Comparison of ENCODE assay signal across 8 mouse cellular contexts in genomic region chr12:59066448-59067077, GRCm38 (mm10). TPM values are rescaled to one million over a fixed set of nuclear protein-coding genes. Genes with fewer than 3 reads are reported as not detected.
A peak's percentile ranks its signal among the peaks of the same experiment; 100 is the strongest.
DNase-seq lines count a peak whose midpoint lies in the region; ATAC-seq and TF ChIP-seq lines count a peak whose summit lies in the region.

Gene Pnn, plus strand, starts transcription at chr12:59066884.

- TF ChIP-seq POLR2A in ES-Bruce4 (IDR thresholded peaks at IDR 0.05; ENCODE audit: insufficient read depth, low read length) = peak; percentile 61

- TF ChIP-seq CTCF in ES-Bruce4 (IDR thresholded peaks at IDR 0.05; ENCODE audit: low read depth, low read length) = no peak
- peak; percentile 31 for TF ChIP-seq CTCF in liver, postnatal 0 days (IDR thresholded peaks at IDR 0.05; ENCODE audit: low read depth)

- H3K4me2 ChIP-seq in forebrain, embryonic 13.5 days = peak within 1 kb of the TSS; percentile 71
- H3K4me2 ChIP-seq in liver, postnatal 0 days (ENCODE audit: low read depth, low read length) = peak within 1 kb of the TSS; percentile 75
- peak within 1 kb of the TSS; percentile 81 for H3K4me2 ChIP-seq in neural tube, embryonic 14.5 days (ENCODE audit: low read depth, low read length)

- ATAC-seq in cerebellum, adult (ENCODE audit: insufficient number of reproducible peaks, low FRiP score, low TSS enrichment) = peak; percentile 99
- peak; percentile 100 for ATAC-seq in forebrain, embryonic 13.5 days
- ATAC-seq in liver, postnatal 0 days = peak; percentile 99
- ATAC-seq in neural tube, embryonic 14.5 days (ENCODE audit: low read depth) = peak; percentile 99

- peak; percentile 97 to 98 for DNase-seq in heart, postnatal 10 days
- peak; percentile 97 for DNase-seq in large intestine, adult 2 months (ENCODE audit: low read depth, low spot score)
- DNase-seq in liver, postnatal 0 days = peak; percentile 96
- DNase-seq in testis, postnatal 10 days (ENCODE audit: low spot score) = peak; percentile 95

- under 1% methylated on average over 43 of the region's 43 CpGs for WGBS in forebrain, embryonic 13.5 days
- under 1% methylated on average over 43 of the region's 43 CpGs for WGBS in large intestine, adult 2 months
- under 1% methylated on average over 43 of the region's 43 CpGs for WGBS in liver, postnatal 0 days (ENCODE audit: insufficient replicate concordance)
- under 1% methylated on average over 43 of the region's 43 CpGs for WGBS in neural tube, embryonic 14.5 days

- H3K27ac ChIP-seq in ES-Bruce4 (ENCODE audit: insufficient read depth, low read length) = peak within 1 kb of the TSS; percentile 84
- peak within 1 kb of the TSS; percentile 88 for H3K27ac ChIP-seq in forebrain, embryonic 13.5 days
- peak within 1 kb of the TSS; percentile 88 for H3K27ac ChIP-seq in liver, postnatal 0 days (ENCODE audit: low read depth)
- peak within 1 kb of the TSS; percentile 88 for H3K27ac ChIP-seq in neural tube, embryonic 14.5 days (ENCODE audit: low read depth, low read length)

- H3K9me3 ChIP-seq in ES-Bruce4 (replicated peaks; ENCODE audit: control insufficient read depth, insufficient read depth, low read length, poor library complexity, severe bottlenecking) = no peaks in the 10 kb centered on the region
- H3K9me3 ChIP-seq in forebrain, embryonic 13.5 days (replicated peaks) = no peaks in the 10 kb centered on the region
- no peaks in the 10 kb centered on the region for H3K9me3 ChIP-seq in liver, postnatal 0 days (ENCODE audit: low read length)
- H3K9me3 ChIP-seq in neural tube, embryonic 14.5 days (ENCODE audit: control insufficient read depth, low read length) = no peaks in the 10 kb centered on the region

- H3K27me3 ChIP-seq in ES-Bruce4 (ENCODE audit: control insufficient read depth, insufficient read depth, low read length, poor library complexity, severe bottlenecking) = no peaks in the 10 kb centered on the region
- no peaks in the 10 kb centered on the region for H3K27me3 ChIP-seq in forebrain, embryonic 13.5 days
- no peaks in the 10 kb centered on the region for H3K27me3 ChIP-seq in liver, postnatal 0 days (ENCODE audit: insufficient read depth, low read length)
- H3K27me3 ChIP-seq in neural tube, embryonic 14.5 days (ENCODE audit: control insufficient read depth, insufficient read depth, low read length) = no peaks in the 10 kb centered on the region

- H3K4me1 ChIP-seq in ES-Bruce4 (ENCODE audit: control insufficient read depth, insufficient read depth, low read length) = no peaks in the 10 kb centered on the region
- peaks cover 13% of the 10 kb centered on the region for H3K4me1 ChIP-seq in forebrain, embryonic 13.5 days
- H3K4me1 ChIP-seq in liver, postnatal 0 days (ENCODE audit: insufficient read depth) = peaks cover 5% of the 10 kb centered on the region
- peaks cover 4% of the 10 kb centered on the region; the same call in 1 of the 2 replicates for H3K4me1 ChIP-seq in neural tube, embryonic 14.5 days (ENCODE audit: control insufficient read depth, insufficient read depth, low read length)

- H3K4me3 ChIP-seq in ES-Bruce4 (ENCODE audit: low read depth, low read length) = peak within 1 kb of the TSS; percentile 90
- peak within 1 kb of the TSS; percentile 92 for H3K4me3 ChIP-seq in forebrain, embryonic 13.5 days
- H3K4me3 ChIP-seq in liver, postnatal 0 days (ENCODE audit: low read depth, low read length) = peak within 1 kb of the TSS; percentile 92
- H3K4me3 ChIP-seq in neural tube, embryonic 14.5 days (ENCODE audit: low read depth, low read length) = peak within 1 kb of the TSS; percentile 97

- TF ChIP-seq EP300 in ES-Bruce4 (IDR thresholded peaks at IDR 0.05; ENCODE audit: insufficient read depth, low read depth, low read length) = no peak
- TF ChIP-seq EP300 in liver, postnatal 0 days (IDR thresholded peaks at IDR 0.05; ENCODE audit: low read depth) = no peak

- intact Hi-C loops in heart, postnatal 10 days (cut with DNase I) = loop anchor here (2.0 to 5.0 kb wide), 3 partner anchors 54 to 151 kb away; partner anchors contain the start of genes Fbxo33, Gemin2 and Sec23a

- peaks cover 34% of the 10 kb centered on the region for H3K36me3 ChIP-seq in ES-Bruce4 (ENCODE audit: control insufficient read depth, insufficient read depth, low read length, poor library complexity, severe bottlenecking)
- peaks cover 34% of the 10 kb centered on the region for H3K36me3 ChIP-seq in forebrain, embryonic 13.5 days (ENCODE audit: poor library complexity, severe bottlenecking)
- H3K36me3 ChIP-seq in liver, postnatal 0 days (replicated peaks; ENCODE audit: insufficient read depth, low read length) = peaks cover 33% of the 10 kb centered on the region
- H3K36me3 ChIP-seq in neural tube, embryonic 14.5 days (ENCODE audit: control insufficient read depth, insufficient read depth, low read length) = peaks cover 24% of the 10 kb centered on the region

- peak within 1 kb of the TSS; percentile 98 for H3K9ac ChIP-seq in ES-Bruce4 (ENCODE audit: low read depth, poor library complexity, severe bottlenecking)
- peak within 1 kb of the TSS; percentile 98 for H3K9ac ChIP-seq in forebrain, embryonic 13.5 days
- peak within 1 kb of the TSS; percentile 99 for H3K9ac ChIP-seq in liver, postnatal 0 days (replicated peaks)
- peak within 1 kb of the TSS; percentile 98 for H3K9ac ChIP-seq in neural tube, embryonic 14.5 days (replicated peaks; ENCODE audit: low read depth, low read length)

RNA-seq across cellular contexts. Expression of gene Pnn, which starts in this region (rescaled TPM):
- 134 and 153 TPM in 2 replicates for polyA plus RNA-seq in ES-Bruce4 (2011; ENCODE audit: insufficient read depth, insufficient read length, low read depth, missing spikeins)
- 114 and 120 TPM in 2 replicates for polyA plus RNA-seq in forebrain, embryonic 13.5 days (2015; fragmentation: Nextera tagmentation; extraction: Ambion mirVana)
- total RNA-seq in heart, postnatal 10 days (2021) = 10 to 100 TPM; 26.1 to 29.4 TPM
- 7.6 and 11.2 TPM in 2 replicates for polyA plus RNA-seq in large intestine, adult 2 months (2012; rRNA removed)
- 22.1 and 28.9 TPM in 2 replicates for polyA plus RNA-seq in liver, postnatal 0 days (2015; fragmentation: Nextera tagmentation; extraction: Ambion mirVana)
- polyA plus RNA-seq in neural tube, embryonic 14.5 days (2014; fragmentation: Nextera tagmentation; extraction: Ambion mirVana) = 77.4 and 86.2 TPM in 2 replicates

Comparison
In these comparisons a context has a peak if more than half of its experiments do, and no peak if none do; other contexts are left out.
1. Peak in every context shown above with its lines: DNase-seq, ATAC-seq, H3K4me3 ChIP-seq and H3K27ac ChIP-seq.